Mouse (Mus musculus): ENCODE measurements around the gene Maml2.

- TF ChIP-seq CTCF (IDR thresholded peaks at IDR 0.05; ENCODE audit: low read depth) (no peak), EP300 (optimal IDR thresholded peaks at IDR 0.05) (no peak)
These were observed 209.4 kb downstream of the Maml2 start for GRCm38 (mm10) chr9:13506956-13507821.

Measured in stomach, postnatal 0 days (tissue).